Mouse (Mus musculus) lung, postnatal 36 days (tissue): Measurements from ENCODE around the gene Serbp1.
A peak's percentile ranks its signal among the peaks of the same experiment; 100 is the strongest.

Source experiments
- DNase-seq: peaks from one replicate; pipeline ENCODE4 v3.0.0; 2022; ENCODE audit warnings: mixed read lengths

Gene Serbp1

DNA sequence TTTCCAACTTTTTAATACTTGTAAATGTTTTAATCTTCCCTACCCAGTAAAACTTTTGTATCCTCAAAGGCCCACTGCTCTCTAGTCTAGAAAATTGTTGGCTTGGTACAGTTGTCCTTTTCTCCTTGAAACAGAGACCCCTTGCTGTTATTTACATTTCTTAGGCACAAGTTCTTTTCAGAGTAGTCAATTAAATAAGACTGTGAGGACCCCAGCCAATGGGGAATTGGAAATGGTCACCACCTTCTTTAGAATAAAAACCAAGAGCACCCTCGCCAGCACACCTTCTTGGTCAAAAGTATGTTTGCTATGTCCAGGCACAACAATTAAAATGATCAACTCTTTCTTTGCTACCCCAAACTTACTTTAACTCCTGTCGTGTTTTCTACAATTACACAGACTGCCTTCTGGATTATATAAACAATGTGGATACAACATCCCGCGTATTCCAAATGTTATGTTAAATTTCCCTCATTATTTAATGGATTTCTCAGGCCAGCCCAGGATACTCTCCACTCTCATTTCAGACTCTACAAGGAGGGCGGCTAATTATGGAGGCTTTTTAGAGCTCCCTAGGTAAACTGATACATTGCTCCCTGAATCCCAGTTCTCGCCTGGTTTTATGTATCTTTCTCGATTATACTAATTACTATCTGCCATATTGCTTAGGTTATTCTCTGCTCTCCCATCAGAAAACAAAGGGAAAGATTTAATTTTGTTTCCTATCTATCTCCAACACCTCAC is 1.3 kb upstream of the Serbp1 start:
- no peak for DNase-seq

DNA sequence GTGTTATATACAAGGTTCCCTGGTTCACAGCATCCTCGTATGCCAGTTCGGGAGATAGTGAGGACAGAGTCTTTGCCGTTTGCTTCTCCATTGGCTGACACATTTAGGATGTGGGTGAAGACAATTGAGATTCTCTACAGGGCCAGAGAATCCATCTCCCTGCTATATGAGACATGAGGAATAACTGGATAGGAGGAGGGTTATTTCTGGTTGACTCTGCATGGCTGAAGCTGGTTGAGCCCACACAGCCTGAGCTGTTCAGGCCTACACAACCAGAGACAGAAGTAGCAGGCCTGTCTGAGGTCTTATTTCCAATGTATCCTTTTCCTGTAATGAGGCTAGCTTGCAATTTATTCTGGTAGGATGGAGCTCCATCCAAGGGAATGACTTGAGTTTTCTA is 3.3 kb downstream of the Serbp1 start:
- DNase-seq, result no peak

DNA sequence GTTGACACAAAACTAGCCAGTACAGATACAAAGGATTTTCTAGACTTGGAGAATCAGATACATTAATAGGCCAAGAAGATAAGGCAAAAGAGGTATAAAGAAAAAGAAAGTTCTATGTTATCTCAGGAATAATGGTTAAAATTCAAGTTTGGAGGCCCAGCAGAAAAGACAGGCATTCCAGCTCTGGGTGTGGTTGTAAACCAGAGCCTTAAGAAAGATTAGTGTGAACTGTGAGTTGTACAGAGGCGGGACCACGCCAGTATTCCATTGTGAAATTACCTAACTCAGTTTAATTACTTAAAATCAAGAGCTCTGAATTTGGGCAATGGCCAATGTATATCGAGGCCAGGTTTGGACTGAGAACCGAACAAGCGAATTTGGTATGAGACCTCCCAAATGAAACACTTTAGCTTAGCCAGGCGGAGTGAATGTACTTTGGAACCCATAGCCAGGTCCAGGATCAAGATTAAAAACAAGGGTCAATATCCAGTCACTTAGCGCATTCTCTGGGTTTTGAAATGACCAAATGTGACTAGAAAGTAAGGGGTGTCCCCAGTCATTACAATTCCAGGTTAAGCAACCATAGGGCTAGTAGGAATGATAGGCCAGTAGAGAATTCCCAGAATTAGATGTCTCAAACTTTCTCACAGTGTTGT is 5.9 kb downstream of the Serbp1 start:
- peak; percentile 46 for DNase-seq

DNA sequence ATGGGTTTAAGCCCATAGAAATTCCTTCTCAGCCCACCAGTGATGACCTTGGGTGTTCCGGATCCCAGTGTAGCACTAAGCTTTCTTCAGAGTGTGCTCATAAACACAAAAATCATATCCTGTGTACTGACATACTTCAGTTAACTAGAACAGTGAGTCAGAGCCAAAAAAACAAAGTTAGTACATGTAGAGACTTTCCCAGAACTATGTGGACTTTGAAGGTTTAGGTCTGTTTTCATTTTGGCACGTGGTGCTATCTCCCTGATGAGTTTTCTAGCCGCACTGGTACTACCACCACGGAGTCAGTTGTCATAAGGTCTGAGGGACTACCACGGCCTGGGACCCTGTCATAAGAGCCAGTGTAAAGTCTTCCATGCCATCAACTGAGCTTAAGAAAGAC is 6.5 kb downstream of the Serbp1 start:
- DNase-seq, result no peak

DNA sequence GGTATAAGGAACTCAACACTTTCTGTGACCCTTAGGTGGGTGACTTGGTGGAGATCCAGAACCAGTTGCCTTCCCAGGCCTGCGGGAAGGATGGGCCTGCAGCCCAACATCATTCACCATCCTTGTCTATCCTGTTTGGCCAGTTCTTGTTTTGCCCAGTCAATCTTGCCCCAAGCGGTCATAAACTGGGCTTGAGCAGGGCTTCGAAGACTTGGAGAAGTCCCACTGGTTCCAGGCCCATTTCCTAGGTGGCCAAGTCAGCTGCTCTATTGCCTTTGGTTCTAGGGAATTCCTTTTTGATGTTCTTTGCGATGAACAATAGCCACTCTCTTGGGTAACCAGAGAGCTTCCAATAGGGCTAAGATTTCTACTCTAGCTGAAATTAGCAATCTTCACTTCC is 13.1 kb downstream of the Serbp1 start:
- DNase-seq, result no peak

DNA sequence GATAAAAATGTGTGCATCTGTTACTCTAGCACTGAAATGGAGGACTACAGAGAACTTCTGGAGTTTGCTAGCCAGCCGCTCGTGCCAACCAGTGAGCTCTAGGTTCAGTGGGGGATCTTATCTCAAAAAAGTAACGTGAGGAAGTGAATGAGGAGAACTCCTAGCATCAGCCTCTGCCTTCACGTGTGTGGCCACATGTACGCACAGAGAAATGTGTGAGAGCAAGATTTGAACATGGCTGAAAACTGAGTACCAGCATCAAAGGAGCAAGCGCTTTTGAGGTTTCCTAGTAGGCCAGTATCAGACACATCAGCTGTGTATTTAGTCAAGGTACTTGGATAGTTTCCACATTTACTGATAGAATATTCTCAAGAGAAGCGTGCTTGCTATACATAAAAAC is 27.0 kb downstream of the Serbp1 start:
- no peak for DNase-seq

DNA sequence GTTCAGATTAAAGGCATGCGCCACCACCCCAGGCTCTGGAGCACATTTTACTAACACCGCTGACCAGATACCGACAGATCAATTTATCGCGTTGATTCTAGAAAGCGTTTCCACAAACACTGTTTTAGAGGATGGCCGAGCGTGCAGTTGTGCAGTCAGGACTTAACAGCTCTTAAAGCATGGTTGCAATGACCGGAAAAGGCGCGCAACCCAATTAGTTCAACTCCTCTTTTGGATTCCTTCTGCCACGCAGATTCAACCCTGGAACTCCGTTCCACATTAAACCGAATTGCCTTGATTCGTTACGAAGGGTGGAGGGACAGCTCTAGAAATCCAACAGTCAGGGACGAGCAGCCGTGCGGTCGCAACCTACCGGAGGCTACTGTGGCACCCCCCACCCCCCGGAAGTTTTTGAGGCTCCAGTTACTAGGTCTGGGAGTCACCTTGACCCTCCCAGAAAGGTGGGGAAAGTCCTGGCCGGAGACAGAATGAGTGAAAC is 28.2 kb downstream of the Serbp1 start:
- no peak for DNase-seq

DNA sequence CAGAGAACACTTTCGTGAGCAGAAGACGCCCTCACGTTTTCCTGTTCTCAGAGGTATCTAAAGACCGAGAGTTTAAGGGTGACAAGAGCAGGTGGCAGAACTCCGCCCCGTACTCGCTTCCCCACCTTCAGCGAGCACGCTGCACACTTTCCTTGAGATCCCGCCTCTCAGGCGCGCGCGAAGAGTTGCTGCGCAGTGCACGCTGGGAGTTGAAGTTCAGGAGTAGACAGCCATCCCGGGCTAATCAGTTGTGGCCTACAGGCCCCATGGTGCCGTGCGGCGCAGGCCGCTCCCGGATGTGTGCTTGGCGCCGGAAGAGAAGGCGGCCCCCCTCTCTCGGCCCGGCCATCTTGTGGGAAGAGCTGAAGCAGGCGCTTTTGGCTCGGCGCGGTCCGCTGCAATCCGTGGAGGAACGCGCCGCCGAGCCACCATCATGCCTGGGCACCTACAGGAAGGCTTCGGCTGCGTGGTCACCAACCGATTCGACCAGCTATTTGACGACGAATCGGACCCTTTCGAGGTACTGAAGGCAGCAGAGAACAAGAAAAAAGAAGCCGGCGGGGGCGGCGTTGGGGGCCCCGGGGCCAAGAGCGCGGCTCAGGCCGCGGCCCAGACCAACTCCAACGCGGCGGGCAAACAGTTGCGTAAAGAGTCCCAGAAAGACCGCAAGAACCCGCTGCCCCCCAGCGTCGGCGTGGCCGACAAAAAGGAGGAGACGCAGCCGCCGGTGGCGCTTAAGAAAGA is 28.9 kb downstream of the Serbp1 start:
- peak; percentile 99 for DNase-seq

DNA sequence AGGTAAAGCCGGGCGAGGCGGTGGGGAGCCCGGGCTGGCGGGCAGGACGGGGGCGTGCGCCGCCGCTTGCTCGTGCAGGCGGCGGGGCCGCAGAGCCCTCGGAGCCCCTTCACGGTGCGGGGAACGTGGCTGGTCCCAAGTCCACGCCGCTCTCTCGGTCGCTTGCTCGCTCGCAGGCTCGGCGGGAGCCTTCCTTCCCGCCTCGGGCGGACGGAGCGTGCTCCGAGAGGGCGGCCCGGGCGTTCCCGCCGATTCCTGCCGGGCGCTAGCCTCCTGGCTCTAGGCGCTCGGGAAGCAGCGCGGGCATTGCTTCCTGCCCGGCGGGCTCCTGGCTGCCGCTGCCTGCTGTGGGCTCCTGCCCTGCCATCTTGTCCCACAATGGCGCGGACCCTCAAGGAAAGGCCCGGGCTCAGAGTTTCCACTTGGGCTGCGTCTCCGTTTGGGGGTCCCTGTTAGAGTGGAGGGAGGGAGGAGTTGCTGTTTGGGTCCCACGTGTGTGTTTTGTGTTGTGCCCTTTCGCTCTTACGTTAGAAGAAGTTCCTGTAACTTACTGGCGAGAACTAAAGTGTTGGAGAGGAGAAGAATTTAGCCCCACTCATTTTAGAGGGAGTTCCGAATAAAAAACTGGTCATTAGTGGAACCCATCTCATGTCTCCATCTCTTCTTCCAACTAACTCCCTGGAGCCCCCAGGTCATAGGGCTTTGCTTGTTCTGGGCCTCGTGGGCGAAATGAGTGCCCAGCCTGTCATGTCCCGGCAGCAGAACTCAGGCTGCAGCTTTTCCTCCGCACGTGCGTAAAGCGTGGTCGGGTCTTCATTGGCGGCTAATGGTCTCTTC is 29.6 kb downstream of the Serbp1 start:
- peak; percentile 44 for DNase-seq

DNA sequence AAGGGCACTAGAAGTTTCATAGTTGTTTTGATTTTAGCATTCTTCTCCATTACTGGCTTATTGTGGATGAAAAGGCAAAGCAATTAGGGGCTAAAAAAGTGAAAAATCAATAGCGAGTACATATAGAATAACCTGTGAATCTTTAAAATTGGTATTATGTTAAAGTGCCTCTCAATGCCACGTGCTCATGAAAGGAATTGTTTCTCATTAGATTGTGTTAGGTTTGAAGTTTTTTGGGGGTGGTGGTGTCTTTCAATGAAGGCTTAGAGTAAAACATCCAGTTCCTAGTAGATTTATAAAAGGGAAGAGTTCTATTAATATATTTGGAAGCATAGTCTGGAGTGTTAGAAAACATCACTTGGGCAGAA is 30.3 kb downstream of the Serbp1 start:
- no peak for DNase-seq

DNA sequence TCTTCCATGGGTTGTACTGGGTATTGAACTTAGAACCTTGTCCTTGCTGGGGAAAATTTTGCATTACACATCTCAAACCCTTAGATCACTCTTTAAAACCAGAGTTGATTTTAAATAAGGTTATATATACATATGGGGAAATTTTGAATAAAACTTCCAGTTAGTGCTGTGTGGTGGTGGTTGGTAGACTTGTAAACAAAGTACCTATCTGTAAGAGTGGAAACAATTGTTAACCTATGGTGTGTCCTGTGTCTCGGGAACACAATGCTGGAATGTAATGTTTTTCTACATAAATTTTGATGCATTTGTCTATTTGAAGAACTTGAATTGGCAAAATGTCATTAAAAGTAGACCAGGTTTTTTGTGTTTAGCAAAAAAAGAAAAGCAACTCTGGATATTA is 31.0 kb downstream of the Serbp1 start:
- DNase-seq, result no peak

DNA sequence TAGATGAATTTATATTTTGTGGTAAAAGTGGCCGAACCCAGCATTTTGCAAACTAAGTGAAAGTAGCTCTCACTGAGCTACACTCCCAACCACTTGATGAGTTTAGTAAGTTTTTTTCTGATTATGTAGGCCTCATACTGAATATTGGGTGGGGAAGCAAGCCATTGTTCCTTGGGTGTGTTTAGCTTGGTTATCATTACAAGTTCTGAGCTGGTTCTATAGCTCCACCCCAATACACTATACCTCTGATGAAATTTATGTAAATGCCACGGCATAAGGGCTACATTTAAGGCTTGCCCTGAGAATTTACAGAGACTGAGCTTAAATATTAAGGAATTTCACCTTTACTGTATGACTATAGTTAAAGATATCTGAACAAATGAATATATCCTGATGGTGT is 31.5 kb downstream of the Serbp1 start:
- DNase-seq, result no peak

DNA sequence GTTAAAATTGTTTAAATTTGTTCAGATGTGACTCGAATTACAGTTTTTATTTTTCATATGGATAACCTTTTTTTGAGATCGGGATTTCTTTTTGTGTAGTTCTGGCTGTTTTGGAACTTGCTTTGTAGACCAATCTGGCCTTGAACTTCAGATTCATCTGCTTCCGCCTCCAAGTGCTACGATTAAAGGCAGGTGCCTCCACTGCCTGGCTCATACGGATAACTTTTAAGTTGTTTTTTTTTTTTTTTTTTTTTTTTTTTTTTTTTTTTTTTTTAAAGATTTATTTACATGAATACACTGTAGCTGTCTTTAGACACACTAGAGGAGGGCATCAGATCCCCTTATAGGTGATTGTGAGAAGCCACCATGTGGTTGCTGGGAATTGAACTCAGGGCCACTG is 40.0 kb downstream of the Serbp1 start:
- DNase-seq, result no peak

DNA sequence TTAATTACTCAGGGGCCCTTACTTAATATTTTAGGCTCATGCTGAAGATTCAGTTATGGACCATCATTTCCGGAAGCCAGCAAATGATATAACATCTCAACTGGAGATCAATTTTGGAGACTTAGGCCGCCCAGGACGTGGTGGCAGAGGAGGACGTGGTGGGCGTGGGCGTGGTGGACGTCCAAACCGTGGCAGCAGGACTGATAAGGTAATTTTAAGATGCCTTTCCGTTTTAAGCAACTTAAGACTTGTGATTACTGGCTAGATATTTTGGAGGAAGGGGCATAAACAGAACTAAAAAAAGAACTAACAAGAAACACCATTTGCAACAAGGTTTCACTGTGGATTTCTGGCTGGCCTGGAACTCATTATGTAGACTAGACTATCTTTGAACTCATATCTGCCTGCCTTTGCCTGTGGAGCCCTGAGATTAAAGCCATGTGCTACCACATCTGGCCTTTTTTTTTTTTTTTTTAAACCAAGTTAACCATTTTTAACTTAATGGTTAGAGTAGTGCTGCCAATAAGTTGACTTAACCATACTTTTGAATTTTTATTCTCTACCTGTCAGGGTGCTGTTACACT is 43.7 kb downstream of the Serbp1 start:
- no peak for DNase-seq

DNA sequence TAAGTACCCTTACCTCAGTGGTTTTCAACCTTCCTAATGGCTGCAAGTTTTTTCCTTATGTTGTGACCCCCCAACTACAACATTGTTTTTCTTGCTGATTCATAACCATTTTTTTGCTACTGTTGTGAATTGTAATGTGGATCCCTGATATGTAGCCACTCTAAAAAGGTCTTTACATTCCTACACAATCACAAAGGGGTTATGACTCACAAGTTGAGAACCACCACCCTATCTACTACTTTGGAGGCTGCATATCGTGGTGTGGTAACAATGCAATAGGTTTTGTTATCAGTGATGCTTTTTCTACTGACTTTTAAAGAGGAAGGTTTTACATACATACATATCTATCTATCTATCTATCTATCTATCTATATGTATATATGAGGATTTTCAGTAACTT is 44.9 kb downstream of the Serbp1 start:
- DNase-seq, result no peak

DNA sequence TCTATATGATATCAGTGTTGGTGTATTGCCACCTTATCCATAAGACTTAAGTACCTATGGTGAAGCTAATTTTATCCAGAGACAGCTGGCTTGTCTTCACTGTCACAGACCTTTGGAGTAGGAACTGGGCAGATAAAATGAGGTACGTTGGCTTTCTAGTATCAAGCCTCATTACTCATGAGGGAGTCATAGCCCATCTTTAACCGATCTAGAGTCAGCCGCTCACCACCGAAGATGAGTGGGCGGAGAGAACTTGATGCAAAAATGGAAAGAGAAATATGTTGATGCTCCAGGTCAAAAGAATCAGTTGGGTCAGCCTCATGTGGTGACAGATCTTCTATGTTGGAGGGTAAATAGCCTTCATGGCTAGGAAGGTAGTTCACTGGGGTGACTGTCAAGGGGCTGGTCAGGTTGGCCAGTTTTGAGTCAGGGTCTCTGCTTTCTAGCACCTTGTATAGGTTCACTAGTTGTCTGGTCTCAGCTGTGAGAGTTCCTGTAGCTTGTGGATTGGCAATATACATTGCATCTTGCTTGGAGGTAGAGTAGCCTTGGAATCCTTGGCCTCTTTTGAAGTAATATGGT is 54.2 kb downstream of the Serbp1 start:
- DNase-seq, result no peak

DNA sequence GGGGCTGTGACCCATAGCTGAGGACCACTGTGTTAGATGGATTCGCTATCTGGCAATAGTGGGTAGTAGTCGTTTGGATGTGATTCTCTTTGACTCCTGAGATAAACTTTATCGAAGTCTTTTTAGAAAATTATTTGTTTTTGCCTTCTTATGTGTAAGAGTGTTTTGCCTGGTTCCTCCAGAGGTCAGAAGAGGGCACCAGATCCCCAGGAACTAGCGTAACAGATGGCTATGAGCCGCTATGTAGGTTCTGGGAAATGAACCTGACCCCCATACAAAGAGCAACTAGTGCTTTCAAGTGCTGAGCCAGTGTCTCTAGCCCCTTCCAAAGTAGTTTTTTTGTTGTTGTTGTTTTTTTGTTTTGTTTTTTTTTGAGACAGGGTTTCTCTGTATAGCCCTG is 58.1 kb downstream of the Serbp1 start:
- DNase-seq, result peak; percentile 15

DNA sequence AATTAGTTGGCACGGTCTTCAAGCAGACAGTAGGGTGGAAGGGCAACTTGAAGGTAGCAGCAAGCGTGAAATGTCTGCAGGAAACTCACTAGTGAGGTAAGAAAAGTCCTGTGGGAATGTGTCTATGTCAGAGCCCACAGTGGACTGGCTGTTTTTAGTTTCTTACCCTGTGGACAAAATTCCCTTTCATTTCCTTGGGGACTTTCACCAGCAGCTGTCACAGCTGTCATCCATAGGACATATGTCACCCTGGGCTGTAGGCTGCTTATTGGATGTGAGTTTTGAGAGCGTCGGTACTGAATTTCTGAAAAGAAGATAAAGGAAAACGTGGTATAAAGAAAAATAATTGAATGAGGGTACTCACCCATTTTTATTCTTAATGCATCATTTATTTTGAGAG is 60.8 kb downstream of the Serbp1 start:
- DNase-seq, result no peak

DNA sequence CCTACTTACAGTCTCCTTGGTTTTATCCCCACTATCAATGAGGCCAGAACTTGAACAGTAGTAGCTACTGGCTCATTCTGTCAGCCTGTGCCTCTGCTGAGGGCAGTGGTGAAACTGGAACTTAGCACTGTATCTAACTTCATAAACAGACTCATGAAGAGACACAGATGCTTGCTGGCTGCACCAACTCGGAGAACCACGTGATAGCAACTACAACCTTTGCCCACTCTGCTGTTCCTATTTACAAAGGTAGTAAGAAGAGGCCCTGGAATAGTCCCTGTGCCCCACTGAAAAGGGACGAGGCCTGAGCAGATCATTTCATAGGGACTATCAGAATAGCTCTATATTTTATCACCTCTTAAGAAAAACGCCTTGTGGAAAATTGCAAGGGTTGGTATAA is 62.3 kb downstream of the Serbp1 start:
- DNase-seq, result no peak

DNA sequence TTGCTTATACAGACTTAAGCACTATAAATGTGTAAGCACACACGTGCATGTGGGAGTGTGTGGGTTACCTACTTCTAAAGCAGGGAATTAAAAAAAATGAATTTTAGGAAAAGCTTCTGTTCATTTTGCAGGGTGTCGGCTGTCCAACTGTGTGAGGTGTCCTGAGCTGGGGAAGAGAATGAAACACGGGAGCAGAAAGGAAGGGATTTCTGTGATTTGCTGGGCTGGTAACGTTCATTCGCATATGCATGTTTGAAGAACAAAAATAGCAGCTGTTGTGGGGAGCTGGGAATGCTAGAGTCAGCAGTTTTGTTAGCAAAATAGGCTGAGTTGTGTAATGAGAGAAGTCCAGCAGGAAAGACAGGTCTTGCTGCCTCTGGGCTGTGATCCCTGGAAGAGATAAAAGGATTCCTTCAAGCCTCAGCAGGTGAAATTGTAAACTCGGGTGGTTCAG is 62.8 kb downstream of the Serbp1 start:
- peak; percentile 42 for DNase-seq

DNA sequence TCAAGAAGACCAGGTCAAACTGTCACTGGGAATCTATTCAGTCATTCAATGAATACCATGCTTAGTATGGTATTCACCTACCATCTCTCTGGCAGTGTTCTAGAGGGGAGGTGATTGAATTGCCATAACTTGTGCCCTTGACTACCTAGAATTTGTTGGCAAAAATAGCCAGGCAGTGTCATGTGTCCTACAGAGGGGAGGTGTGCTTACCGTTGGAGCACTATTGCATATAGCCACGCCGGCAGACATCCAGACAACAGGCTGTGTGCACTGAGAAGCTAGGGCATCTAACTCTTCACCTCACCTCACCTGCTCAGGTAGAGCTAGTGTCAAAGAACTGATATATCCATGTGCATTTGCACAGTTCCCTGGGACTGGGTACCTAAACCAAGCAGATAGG is 63.3 kb downstream of the Serbp1 start:
- no peak for DNase-seq

DNA sequence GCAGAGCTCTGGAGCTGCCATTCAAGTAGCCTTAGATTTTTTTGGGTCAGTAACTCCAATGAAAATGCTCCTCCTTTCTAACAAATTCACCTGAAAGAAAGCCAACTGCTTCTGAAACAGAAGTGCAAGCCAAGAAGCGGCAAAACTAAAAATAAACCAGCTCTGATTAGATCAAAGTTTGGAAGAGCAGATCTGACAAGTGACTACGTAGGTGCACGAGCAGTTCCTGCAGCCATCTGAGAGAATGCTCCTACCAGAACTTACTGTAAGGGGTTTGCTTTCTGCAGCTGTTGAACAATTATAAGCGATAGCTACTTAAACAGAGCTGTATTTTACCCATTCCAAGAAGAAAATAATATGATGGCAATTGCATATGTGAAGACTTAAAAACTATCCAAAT is 64.5 kb downstream of the Serbp1 start:
- no peak for DNase-seq
